Mouse (Mus musculus) ES-E14 (cell line): ENCODE results near the gene Mblac2.

Source experiments
- CHD2 ChIP-seq: IDR thresholded peaks from 2 replicates; pipeline ENCODE4 v1.6.1; 2014; ENCODE audit warnings: mild to moderate bottlenecking, low read depth, low read length, inconsistent platforms
- HCFC1 ChIP-seq: IDR thresholded peaks from 2 replicates; pipeline ENCODE4 v1.6.1; 2012; ENCODE audit warnings: low read length, inconsistent platforms, borderline replicate concordance; ENCODE audit not compliant: insufficient read depth
- MAFK ChIP-seq: IDR thresholded peaks from 2 replicates; pipeline ENCODE4 v1.6.1; 2014; ENCODE audit warnings: mild to moderate bottlenecking, low read depth, low read length, inconsistent platforms; ENCODE audit not compliant: insufficient read depth
- ZC3H11A ChIP-seq: IDR thresholded peaks from 2 replicates; pipeline ENCODE4 v1.6.1; 2012; ENCODE audit warnings: low read depth, mild to moderate bottlenecking, inconsistent platforms, low read length, borderline replicate concordance
- ZNF384 ChIP-seq: IDR thresholded peaks from 2 replicates; pipeline ENCODE4 v1.6.1; 2012; ENCODE audit warnings: low read depth, low read length, inconsistent platforms

- TF ChIP-seq ZC3H11A (no peak), MAFK (no peak), HCFC1 (no peak), ZNF384 (no peak), CHD2 (no peak)
Measured at GRCm38 (mm10) chr13:81684884-81685283, 26.3 kb upstream of the Mblac2 start.
